Mouse (Mus musculus) hindbrain, embryonic 14.5 days (tissue): Measurements from ENCODE around the gene Gm5269. TPM values are rescaled to one million over a fixed set of nuclear protein-coding genes. Genes with fewer than 3 reads are reported as not detected.

Experiments
- ATAC-seq: fragments of 200-750 bp; cut with Nextera tagmentation; 2 replicates; pipeline ENCODE4 v1.8.0; 2017; ENCODE audit warnings: moderate number of reproducible peaks, mild to moderate bottlenecking, moderate TSS enrichment, moderate library complexity; ENCODE audit not compliant: low FRiP score
- DNase-seq: peaks from one replicate; pipeline ENCODE4 v3.0.0-alpha.2; 2015; ENCODE audit warnings: low spot score
- H3K27ac ChIP-seq: fragments of 300-500 bp; sonication (generic); 2 replicates; pipeline ENCODE4 v1.5.1; 2014; ENCODE audit warnings: mild to moderate bottlenecking, moderate library complexity
- H3K27me3 ChIP-seq: fragments of 300-500 bp; sonication (generic); 2 replicates; pipeline ENCODE4 v1.6.1; 2014; ENCODE audit warnings: mild to moderate bottlenecking, low read length, mixed read lengths; ENCODE audit not compliant: control insufficient read depth, insufficient read depth
- H3K36me3 ChIP-seq: fragments of 300-500 bp; sonication (generic); replicated peaks from 2 replicates; pipeline ENCODE4 v1.6.1; 2014; ENCODE audit not compliant: control insufficient read depth, insufficient read depth
- H3K4me1 ChIP-seq: fragments of 300-500 bp; sonication (generic); replicated peaks from 2 replicates; pipeline ENCODE4 v1.6.1; 2014; ENCODE audit warnings: antibody characterized with exemption, low read length, mixed read lengths; ENCODE audit not compliant: control insufficient read depth, insufficient read depth
- H3K4me2 ChIP-seq: fragments of 300-500 bp; sonication (generic); replicated peaks from 2 replicates; pipeline ENCODE4 v1.6.1; 2014; ENCODE audit warnings: mild to moderate bottlenecking, moderate library complexity
- H3K4me3 ChIP-seq: fragments of 300-500 bp; sonication (generic); replicated peaks from 2 replicates; pipeline ENCODE4 v1.5.1; 2014; ENCODE audit warnings: mild to moderate bottlenecking, low read length
- H3K9ac ChIP-seq: fragments of 300-500 bp; sonication (generic); 2 replicates; pipeline ENCODE4 v1.6.1; 2014
- H3K9me3 ChIP-seq: fragments of 300-500 bp; sonication (generic); 2 replicates; pipeline ENCODE4 v1.6.1; 2016; ENCODE audit warnings: low read length; ENCODE audit not compliant: control insufficient read depth
- WGBS: fragments of 180-500 bp; shearing (Covaris S2); extraction: QIAGEN DNeasy Blood & Tissue Kit; methylation state at CpG from one replicate; pipeline ENCODE4 v1.1.7; 2014; 5-methylcytosine and 5-hydroxymethylcytosine counted together
- polyA plus RNA-seq: library from polyadenylated mRNA; unstranded; fragments of >200 nt; fragmentation: Nextera tagmentation; extraction: Ambion mirVana; gene quantifications from 2 replicates; pipeline ENCODE4 v1.2.1, GENCODE M21; 2014

Gene Gm5269
- polyA plus RNA-seq, 1 experiment from 2014 or later: not detected

DNA sequence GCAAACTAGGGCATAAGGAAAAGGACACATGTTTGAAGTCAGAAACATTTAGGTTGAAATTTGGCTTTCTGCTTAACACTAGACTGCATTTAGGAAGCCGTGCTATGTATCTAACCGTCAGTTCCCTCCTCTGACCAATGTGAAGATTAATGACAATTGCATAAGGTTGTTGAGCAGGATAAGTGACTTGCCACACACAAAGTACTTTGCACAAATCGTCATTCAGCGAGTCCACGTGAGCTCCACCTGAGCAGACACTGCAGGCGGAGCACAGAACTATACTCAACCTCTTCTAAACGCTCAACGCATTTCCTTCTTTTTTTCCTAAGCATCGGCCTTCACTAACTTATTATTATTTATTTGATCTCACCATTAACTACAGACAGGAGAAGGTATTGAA, 3.3 kb downstream of the Gm5269 start:
- Histone ChIP-seq H3K27ac (no peak overlapping the region), H3K4me2 (no peak overlapping the region), H3K9me3 (no peaks in the 10 kb centered on the region), H3K4me3 (no peak overlapping the region), H3K9ac (no peak overlapping the region), H3K27me3 (no peaks in the 10 kb centered on the region), H3K36me3 (no peaks in the 10 kb centered on the region), H3K4me1 (no peaks in the 10 kb centered on the region)
- WGBS: 89% methylated on average over 9 of the region's 9 CpGs
- ATAC-seq (no peak), DNase-seq (no peak)

DNA sequence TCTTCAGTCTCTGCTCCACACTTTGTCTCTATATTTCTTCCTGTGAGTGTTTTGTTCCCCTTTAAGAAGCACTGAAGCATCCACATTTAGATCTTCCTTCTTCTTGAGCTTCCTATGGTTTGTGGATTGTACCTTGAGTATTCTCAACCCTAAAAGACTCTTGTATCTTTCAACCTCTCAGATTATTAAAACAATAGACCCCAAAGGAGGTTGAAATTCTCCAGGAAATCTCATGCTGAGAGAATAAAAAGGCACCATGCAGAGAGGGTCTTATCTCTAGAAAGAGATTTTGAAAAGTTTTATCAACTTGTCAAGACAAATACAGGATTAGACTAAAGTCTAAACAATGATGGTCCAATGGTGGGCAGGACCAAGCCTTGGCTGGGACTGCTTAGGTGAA, 6.7 kb downstream of the Gm5269 start:
- no peak overlapping the region for H3K9ac ChIP-seq
- H3K9me3 ChIP-seq: no peaks in the 10 kb centered on the region

DNA sequence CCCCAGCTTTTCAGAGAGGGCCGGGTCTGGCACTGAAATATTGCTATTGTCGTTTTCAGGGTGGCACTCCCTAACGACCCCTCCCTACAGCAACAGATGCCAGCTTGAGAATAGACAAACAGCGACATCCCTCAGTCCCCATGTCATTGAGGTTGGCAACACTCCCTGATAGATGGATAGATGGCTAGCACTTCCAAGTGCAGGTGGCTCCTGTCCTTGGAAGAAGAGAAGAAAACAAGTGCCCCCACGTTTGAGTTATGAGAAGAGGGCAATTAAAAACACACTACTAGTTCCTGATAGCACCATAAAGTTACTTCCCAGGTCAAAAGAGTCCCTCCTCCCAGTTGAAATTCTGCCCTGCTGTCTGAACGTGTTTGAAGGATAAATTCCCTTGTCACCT, 8.0 kb downstream of the Gm5269 start:
- DNase-seq: no peak
- Histone ChIP-seq H3K9ac (no peak overlapping the region), H3K27me3 (no peaks in the 10 kb centered on the region), H3K4me3 (no peak overlapping the region), H3K27ac (no peak overlapping the region), H3K36me3 (no peaks in the 10 kb centered on the region), H3K4me1 (no peaks in the 10 kb centered on the region), H3K4me2 (no peak overlapping the region), H3K9me3 (no peaks in the 10 kb centered on the region)
- 54% methylated on average over 6 of the region's 6 CpGs for WGBS
- ATAC-seq: no peak

More for the DNA sequence above, 6.7 kb downstream of the Gm5269 start:
- no peak for ATAC-seq
- no peak for DNase-seq
- no peak overlapping the region for H3K4me3 ChIP-seq
- H3K4me2 ChIP-seq: no peak overlapping the region
- no peaks in the 10 kb centered on the region for H3K36me3 ChIP-seq
- no peak overlapping the region for H3K27ac ChIP-seq
- H3K27me3 ChIP-seq: no peaks in the 10 kb centered on the region
- no peaks in the 10 kb centered on the region for H3K4me1 ChIP-seq

DNA sequence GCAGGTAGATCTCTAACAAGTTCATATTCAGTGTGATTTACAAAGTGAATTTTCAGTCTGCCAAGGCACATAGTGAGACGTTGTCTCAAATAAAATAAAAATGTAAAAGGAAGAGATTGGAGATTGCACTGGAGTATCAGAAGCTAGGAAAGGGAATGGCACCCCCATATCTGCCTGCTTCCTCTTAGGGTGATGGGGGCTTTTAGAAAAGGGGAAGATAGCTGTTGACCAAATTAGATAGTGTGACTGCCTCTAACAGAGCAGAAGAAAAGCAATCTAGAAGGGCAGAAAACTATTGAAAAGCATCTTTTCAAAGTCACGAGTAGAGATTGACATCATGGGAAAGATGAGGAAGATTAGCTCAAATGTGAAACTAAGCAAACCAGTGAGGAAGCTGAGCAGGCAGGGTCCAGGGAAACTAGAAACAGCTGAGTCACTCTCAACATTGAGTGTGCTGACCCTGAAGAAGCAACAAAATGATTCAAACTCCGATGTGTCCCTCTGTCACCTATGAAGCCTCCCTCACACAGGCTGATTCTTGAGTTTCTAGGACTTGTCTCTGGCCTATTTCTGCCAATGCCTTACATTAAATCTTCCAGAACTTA, 8.7 kb downstream of the Gm5269 start:
- H3K4me2 ChIP-seq: no peak overlapping the region
- ATAC-seq (no peak), DNase-seq (no peak)
- H3K9ac ChIP-seq: no peak overlapping the region
- H3K27me3 ChIP-seq: no peaks in the 10 kb centered on the region
- no peak overlapping the region for H3K27ac ChIP-seq
- no peak overlapping the region for H3K4me3 ChIP-seq
- no peaks in the 10 kb centered on the region for H3K36me3 ChIP-seq
- 87% methylated on average over 3 of the region's 3 CpGs for WGBS
- H3K4me1 ChIP-seq: no peaks in the 10 kb centered on the region
- no peaks in the 10 kb centered on the region for H3K9me3 ChIP-seq

DNA sequence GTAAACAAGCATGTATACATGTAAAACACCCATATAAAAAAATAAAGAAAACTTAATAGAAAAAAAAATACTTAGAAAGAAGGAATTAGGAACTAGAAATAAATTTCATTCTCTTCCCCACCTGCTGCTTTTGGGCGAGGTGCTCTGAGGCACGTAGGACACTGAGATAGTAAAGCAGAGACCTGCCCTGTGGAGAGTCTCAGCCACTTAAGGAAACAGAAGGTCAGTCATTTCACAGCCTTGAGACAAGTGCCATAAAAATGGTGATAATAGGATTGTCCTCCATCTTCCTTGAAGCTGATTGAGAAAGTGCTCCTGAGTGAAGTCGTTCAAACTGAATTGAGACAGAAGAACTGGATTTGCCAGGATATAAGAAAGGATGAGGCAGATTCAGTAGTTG, 12.6 kb downstream of the Gm5269 start:
- WGBS: 96% methylated on average over 3 of the region's 3 CpGs
- H3K9me3 ChIP-seq: no peaks in the 10 kb centered on the region
- H3K4me2 ChIP-seq: no peak overlapping the region
- H3K4me3 ChIP-seq: no peak overlapping the region
- no peaks in the 10 kb centered on the region for H3K4me1 ChIP-seq
- no peak for DNase-seq
- ATAC-seq: no peak
- no peak overlapping the region for H3K27ac ChIP-seq
- H3K36me3 ChIP-seq: no peaks in the 10 kb centered on the region
- no peak overlapping the region for H3K9ac ChIP-seq
- no peaks in the 10 kb centered on the region for H3K27me3 ChIP-seq

DNA sequence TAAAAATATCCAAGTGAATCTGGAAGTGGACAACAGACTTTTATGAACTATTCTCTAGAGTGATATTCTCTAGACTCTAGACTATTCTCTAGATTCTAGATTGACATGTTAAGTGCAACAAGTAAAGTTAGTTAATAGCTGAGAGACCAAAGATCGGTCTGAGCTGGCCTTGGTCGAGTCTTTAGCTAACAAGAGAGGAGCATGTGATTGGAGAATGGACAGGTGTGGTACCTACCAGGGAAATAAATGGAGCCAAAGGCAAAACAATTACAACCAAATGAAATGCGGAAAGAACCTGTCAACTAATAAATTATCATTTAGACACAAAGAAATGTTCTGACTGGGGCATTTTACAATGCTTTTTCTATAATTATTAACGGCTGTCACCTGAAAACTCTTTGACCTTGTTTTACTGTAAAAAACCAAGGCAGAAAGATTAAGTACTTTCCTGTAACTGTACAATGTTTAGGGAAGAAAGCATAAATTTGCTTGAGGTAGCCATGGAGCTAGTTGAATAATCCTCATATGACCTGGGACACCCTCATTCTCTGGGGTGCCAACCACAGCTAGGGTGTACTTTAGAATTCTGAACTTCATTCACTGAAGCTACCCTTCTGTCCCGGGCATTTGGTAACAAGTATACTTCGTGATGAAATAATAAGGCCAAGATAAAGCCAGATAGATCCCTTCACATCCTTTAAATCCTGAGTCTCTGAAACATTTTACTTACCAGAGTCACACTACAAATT, 13.4 kb downstream of the Gm5269 start:
- ATAC-seq (no peak), DNase-seq (no peak)
- H3K27me3 ChIP-seq: no peaks in the 10 kb centered on the region
- H3K4me2 ChIP-seq: no peak overlapping the region
- H3K4me3 ChIP-seq: no peak overlapping the region
- H3K9ac ChIP-seq: no peak overlapping the region
- WGBS: 89% methylated on average over 6 of the region's 6 CpGs
- no peaks in the 10 kb centered on the region for H3K36me3 ChIP-seq
- H3K9me3 ChIP-seq: no peaks in the 10 kb centered on the region
- no peak overlapping the region for H3K27ac ChIP-seq
- no peaks in the 10 kb centered on the region for H3K4me1 ChIP-seq

DNA sequence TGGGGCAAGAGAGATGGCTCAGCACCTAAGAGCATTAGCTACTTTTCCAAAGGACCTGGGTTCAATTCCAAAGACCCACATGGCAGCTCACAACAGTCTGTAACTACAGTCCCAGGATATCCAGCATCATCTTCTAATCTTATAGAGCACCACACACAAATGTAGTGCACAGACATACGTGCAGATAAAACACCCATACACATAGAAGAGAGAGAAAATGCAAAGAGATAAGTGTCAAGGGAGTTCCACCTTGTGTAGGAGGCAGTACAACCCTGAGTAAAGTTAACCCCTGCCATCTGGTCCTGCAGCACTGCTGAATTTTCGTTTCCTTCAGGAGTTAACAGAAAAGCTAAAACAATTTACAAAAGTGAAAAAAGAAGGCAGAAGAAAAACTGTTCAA, 14.4 kb downstream of the Gm5269 start:
- Histone ChIP-seq H3K9ac (no peak overlapping the region), H3K4me2 (no peak overlapping the region), H3K36me3 (no peaks in the 10 kb centered on the region), H3K4me3 (no peak overlapping the region), H3K9me3 (no peaks in the 10 kb centered on the region), H3K4me1 (no peaks in the 10 kb centered on the region), H3K27ac (no peak overlapping the region), H3K27me3 (no peaks in the 10 kb centered on the region)
- 68% methylated on average over 2 of the region's 2 CpGs for WGBS
- no peak for ATAC-seq
- DNase-seq: no peak

DNA sequence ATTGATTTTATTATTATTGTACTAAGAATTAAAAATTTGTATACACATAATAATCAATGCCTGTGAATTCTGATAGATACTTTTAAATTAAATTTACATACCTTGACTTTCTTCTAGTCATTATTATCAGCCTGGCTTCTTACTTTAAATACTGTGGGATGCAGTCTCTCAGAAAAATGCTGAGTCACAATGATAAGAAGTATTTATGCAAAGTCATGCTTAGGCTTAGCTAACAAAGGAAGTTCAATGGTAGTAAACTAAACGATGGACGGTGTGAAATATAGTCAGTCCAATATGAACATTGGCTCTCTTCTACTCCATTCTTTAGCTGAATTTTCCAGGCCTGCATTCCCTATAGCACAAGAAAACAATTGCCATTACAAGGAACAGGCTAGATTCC, 16.8 kb downstream of the Gm5269 start:
- H3K27me3 ChIP-seq: no peaks in the 10 kb centered on the region
- DNase-seq (no peak), ATAC-seq (no peak)
- no peak overlapping the region for H3K9ac ChIP-seq
- WGBS: 91% methylated on average over 2 of the region's 2 CpGs
- H3K9me3 ChIP-seq: no peaks in the 10 kb centered on the region
- H3K4me2 ChIP-seq: no peak overlapping the region
- H3K27ac ChIP-seq: no peak overlapping the region
- H3K4me1 ChIP-seq: no peaks in the 10 kb centered on the region
- H3K36me3 ChIP-seq: no peaks in the 10 kb centered on the region
- H3K4me3 ChIP-seq: no peak overlapping the region

DNA sequence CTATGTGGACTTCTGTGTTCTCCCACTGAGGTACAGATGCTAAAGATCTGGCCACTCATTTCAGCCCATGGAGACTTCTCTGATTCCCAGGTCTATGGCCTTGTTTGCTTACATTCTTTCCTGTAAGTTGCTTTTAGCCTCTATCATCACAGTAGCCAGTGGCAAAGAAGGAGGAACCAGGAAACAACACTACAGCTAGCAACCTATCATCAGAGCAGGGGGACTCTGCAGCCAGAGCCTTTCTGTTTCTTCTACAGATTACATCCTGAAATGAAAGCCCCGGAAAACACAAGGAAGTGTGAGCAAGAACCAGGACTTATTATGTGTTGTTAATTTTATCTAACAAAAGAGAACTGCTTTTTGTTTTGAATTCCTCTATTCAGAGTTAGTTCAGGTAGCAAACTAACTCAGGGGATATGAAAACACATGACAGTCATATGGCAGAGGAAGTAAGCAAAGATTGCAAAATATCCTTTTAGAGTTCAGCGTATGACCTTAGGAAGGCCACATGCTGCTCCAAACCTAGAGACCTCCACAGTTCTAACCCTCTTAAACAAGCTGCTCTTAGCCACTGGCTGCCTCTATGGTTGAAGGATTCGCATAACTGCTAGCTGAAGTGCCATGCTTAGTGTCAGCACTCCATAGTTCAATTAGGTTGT, 21.5 kb downstream of the Gm5269 start:
- no peak overlapping the region for H3K4me3 ChIP-seq
- no peak overlapping the region for H3K4me2 ChIP-seq
- no peak overlapping the region for H3K27ac ChIP-seq
- no peaks in the 10 kb centered on the region for H3K4me1 ChIP-seq
- WGBS: 82% methylated on average over 3 of the region's 3 CpGs
- H3K9ac ChIP-seq: no peak overlapping the region
- no peaks in the 10 kb centered on the region for H3K9me3 ChIP-seq
- DNase-seq (no peak), ATAC-seq (no peak)
- no peaks in the 10 kb centered on the region for H3K27me3 ChIP-seq
- H3K36me3 ChIP-seq: no peaks in the 10 kb centered on the region
